Mouse (Mus musculus): ENCODE measurements around the gene Alpk3.

- no peak for TF ChIP-seq CTCF (IDR thresholded peaks at IDR 0.05; ENCODE audit: control insufficient read depth, insufficient read depth, insufficient replicate concordance, low read depth, low read length)
- TF ChIP-seq POLR2A (IDR thresholded peaks at IDR 0.05; ENCODE audit: control insufficient read depth, low read depth, low read length): no peak
Observed at GRCm38 (mm10) chr7:81139671-81140404, 82.4 kb downstream of the Alpk3 start.
